Mouse (Mus musculus) liver, adult 2 months (tissue): ENCODE measurements around the gene Slc16a14.

Source experiments
- CTCF ChIP-seq: fragments of 200-500 bp; IDR thresholded peaks from 2 replicates; pipeline ENCODE4 v1.5.1; 2011; ENCODE audit warnings: low read depth, low read length, control low read depth
- POLR2A ChIP-seq: fragments of 200-500 bp; IDR thresholded peaks from 2 replicates; pipeline ENCODE4 v1.6.1; 2011; ENCODE audit warnings: low read length, control low read depth; ENCODE audit not compliant: insufficient read depth; ENCODE audit errors: extremely low read depth

GRCm38 (mm10) chr1:84860360-84861254 is 74.3 kb downstream of the Slc16a14 start:
- TF ChIP-seq POLR2A = no peak
- no peak for TF ChIP-seq CTCF
